Mouse (Mus musculus): ENCODE measurements around the gene Rae1.

Rae1 gene

DNA sequence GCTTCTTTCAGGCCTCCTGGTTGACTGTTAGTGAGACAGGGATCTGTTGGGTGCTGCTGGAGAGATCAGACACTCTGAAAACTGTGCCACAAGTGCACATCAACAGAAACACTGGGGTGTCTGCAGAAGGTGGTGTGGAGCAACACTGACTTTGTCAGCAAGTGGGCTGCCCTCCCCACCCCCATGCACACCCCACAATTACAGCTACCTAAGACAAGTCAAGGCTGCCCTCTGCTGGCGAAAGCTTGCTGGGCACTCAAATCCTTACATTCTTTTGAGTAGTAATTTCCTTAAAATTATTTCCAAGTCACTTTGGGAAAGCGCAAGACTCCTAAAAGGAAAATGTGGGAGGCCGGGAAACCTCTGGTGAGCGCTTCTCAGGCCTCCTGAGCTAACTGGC is 3.7 kb upstream of the Rae1 start:
- peak; percentile 74 for DNase-seq (ENCODE audit: low spot score)

DNA sequence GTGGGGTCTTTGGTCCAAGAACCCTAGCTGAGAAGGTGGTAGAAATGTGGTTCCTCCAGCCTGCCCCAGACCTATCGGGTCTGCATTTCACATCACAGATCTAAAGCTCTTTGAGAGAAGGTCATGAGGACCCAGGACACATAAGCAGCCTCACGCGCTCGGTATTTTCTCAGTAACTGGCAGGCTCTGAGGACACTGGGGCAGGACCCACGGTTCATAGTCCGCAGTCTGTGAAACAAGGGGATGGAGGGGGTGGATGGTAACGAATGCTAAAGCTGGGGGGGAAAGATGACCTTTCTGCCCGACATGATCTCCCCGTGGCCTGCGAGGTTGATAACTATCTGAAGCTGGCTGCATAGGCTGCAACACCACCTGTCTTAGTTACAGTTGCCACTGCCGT is 2.2 kb upstream of the Rae1 start:
- DNase-seq (ENCODE audit: low spot score), result no peak

GRCm38 (mm10) chr2:172998478-172998877 is 1.4 kb upstream of the Rae1 start:
- no peak for DNase-seq (ENCODE audit: low spot score)

- DNase-seq (ENCODE audit: low spot score), result peak; percentile 69
Observed at GRCm38 (mm10) chr2:173000285-173000652, 352 bp downstream of the Rae1 start.

GRCm38 (mm10) chr2:173000921-173001320 is 1.0 kb downstream of the Rae1 start:
- no peak for DNase-seq (ENCODE audit: low spot score)

GRCm38 (mm10) chr2:173003737-173004136 is 3.8 kb downstream of the Rae1 start:
- no peak for DNase-seq (ENCODE audit: low spot score)

DNA sequence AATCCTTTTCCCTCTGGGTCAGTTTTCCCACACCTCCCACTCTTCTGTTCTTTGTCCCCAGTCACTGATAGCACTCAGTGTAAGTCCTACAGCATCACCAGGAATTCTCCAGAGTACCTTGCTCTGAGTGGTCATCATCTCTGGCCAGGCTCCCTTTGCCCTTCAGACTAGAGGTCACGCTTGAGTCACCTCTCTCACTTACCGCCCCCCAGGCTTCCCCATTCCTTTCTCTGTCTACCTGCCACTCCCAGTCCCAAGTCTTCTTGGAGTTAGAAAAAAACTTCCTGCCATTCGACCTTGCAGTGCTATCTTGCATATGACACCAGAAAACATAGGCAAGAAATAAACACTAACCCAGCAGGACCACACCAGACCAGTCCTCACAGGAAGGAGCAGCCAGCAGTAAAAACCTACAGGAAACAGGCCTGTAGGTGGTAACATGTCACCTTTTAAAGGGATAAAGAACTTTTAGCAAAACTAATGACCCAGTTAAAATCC is 10.4 kb downstream of the Rae1 start:
- no peak for DNase-seq (ENCODE audit: low spot score)

DNA sequence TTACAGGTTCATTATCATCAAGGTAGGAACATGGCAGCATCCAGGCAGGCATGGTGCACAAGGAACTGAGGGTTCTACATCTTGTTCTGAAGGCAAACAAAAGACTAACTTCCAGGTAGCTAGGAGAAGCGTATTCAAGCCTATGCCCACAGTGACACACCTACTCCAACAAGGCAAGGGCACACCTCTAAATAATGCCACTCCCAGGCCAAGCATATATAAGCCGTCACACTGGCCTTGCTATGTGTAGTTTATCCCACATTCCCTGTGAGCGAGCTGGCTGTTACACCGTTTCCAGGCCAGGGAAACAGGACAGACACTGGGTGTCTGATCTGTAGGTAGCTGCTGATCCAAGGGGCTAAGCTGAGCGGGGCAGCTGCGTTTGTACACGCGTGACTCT is 11.5 kb downstream of the Rae1 start:
- no peak for DNase-seq (ENCODE audit: low spot score)

- no peak for DNase-seq (ENCODE audit: low spot score)
Observed at GRCm38 (mm10) chr2:173014741-173015287, 14.9 kb downstream of the Rae1 start.

DNA sequence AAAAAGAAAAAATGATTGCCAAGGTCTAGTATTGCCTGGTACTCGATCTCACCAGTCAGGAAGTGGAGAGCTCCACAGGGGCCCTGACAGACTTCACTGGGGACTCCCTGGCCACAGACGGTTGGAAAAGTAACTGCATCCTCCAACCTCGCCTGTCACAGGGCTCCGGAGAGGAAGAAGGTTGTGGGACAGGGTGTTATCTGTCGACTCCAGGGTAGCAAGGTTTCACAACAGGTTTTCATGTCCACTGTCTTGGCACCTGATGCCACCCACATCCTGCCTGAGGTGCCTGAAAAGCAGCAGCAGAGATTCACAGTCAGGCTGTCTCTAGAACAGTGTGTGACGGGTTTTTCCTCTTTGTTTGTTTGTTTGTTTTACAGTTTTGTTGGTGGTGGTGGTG is 18.0 kb downstream of the Rae1 start:
- no peak for DNase-seq (ENCODE audit: low spot score)

- DNase-seq (ENCODE audit: low spot score), result no peak
Observed at GRCm38 (mm10) chr2:173018618-173019017, 18.7 kb downstream of the Rae1 start.

DNA sequence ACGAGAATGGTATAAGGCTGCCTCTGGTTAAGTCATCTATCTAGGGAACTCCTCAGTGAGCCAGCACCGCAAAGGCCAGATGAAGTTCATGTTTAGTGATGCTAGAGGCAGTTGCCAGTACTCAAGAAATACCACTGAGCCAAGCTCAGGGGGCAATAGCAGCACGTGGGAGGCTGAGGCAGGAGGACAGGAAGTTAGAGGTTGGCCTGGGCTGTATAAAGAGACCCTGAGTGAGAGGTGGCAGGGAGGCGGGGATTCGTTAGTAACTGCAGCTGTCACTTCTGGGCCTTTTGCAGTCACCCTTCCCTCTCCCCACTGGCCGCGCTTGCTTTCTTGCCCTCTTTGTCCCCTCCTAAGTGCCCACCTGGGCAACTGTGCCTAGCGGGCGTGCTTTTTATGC is 19.4 kb downstream of the Rae1 start:
- no peak for DNase-seq (ENCODE audit: low spot score)

GRCm38 (mm10) chr2:173019790-173020189 is 19.9 kb downstream of the Rae1 start:
- peak; percentile 92 for DNase-seq (ENCODE audit: low spot score)

DNA sequence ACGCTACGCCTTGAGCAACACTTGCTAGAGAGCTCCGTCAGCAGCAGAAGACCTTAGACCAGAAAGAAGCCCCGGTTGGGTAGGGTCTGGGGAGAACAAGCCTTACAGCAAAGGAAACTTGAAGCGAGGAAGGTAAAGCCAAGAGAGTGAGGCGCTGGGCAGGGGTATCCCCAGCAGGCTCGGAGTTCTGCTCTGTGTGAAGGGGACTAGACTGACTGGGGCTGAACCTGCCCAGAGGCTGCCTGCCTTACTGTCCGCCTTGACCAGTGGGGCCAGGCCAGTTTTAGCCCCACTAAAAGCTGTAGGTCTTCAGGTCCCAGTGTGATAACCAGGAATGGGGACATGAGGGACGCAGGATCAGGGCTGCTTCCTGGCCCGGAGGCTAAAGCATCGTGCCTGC is 20.5 kb downstream of the Rae1 start, which contains the start of gene Rbm38:
Gene Rbm38, plus strand, starts transcription at position 69 of the 400 bp plus-strand sequence.
- no peak for DNase-seq (ENCODE audit: low spot score)

DNA sequence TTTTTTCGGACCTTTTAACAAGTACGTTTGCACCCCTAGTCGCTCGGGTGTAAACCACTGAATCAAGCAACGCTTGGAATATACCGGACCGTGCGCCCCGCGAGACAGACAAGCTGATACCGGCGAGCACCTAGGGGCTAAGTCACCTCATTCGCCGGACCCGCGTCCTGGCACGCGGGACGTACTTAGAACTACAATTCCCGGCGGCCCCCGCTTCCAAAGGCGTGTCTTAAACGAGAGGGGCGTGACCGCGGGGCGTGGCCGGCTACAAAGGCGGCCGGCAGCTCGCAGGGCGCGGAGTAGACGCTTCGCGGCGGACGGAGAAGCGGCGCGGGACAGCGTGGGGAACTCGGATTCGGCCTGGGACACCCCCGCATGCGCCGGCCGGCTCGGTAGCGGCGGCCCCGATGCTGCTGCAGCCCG is 21.7 kb downstream of the Rae1 start:
- peak; percentile 94 for DNase-seq (ENCODE audit: low spot score)

DNA sequence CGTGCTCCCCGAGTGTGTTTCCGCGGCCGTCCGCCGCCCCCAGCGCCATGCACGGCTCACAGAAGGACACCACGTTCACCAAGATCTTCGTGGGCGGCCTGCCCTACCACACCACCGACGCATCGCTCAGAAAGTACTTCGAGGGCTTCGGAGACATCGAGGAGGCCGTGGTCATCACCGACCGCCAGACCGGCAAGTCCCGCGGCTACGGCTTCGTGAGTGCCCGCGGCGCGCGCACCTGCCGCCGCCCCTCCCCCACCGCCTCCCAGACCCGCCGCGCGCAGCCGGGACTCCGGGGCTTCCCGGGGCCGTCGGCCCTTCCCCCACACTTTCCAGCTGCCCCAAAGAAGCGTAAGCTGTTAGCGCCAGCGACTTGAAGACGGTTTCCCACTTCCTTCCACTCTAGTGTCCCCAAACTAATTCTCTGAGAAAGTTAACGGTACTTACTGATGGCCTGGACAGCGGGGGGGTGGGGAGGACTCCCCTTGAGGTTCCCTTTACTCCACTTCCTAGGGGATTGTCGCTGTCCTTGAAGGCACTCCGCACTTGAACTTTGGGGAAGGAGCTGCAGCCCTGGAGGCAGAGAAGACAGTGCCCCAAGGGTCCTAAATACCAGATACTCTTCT is 22.3 kb downstream of the Rae1 start:
- DNase-seq (ENCODE audit: low spot score), result peak; percentile 20

DNA sequence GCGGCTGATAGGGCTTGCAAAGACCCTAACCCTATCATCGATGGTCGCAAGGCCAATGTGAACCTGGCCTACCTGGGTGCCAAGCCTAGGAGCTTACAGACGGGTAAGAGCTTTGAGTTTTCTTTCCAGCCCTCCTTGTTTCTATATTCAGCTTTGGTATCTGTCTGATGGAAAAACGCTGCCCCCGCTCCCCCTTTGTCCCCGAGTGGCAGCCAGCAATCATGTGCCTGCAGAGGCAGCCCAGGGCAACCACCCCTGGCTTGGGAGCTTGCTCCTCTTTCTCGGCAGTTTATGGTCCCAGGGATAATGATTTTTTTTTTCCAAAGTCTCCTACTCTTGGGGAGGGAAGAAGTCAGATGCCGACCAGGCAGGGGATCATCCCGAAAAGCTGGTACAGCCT is 22.9 kb downstream of the Rae1 start:
- DNase-seq (ENCODE audit: low spot score), result no peak

- no peak for DNase-seq (ENCODE audit: low spot score)
Observed at GRCm38 (mm10) chr2:173023371-173023851, 23.5 kb downstream of the Rae1 start.

- no peak for DNase-seq (ENCODE audit: low spot score)
Observed at GRCm38 (mm10) chr2:173023966-173024365, 24.0 kb downstream of the Rae1 start.

GRCm38 (mm10) chr2:173024392-173024791 is 24.5 kb downstream of the Rae1 start:
- no peak for DNase-seq (ENCODE audit: low spot score)

DNA sequence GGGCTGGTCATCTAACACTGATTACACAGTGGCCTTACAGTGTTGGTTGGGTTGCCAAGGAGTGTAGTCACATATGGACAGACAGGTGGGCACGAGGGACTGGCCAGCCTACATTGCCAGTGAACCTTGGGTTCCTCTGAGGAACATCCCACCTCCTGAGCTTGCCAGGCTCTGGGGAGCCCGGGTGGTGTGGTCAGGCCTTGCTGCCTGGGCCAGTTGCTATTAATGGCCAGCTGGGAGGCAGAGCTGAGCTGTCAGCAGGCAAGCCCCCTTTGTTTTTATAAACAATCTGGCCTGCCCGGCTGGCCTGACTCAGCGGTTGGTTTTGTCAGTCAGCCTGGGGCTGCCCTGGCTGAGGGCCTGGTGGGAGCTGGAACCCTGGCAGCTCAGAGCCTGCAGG is 25.0 kb downstream of the Rae1 start:
- peak; percentile 19 for DNase-seq (ENCODE audit: low spot score)

GRCm38 (mm10) chr2:173026286-173026685 is 26.4 kb downstream of the Rae1 start:
- no peak for DNase-seq (ENCODE audit: low spot score)

GRCm38 (mm10) chr2:173026688-173027131 is 26.8 kb downstream of the Rae1 start:
- no peak for DNase-seq (ENCODE audit: low spot score)

Measured in urinary bladder, postnatal 14 days (tissue).